ENCODE assay signal across 13 mouse cellular contexts in genomic region chr1:92129751-92130150, GRCm38 (mm10).
DNase-seq lines count a peak whose midpoint lies in the region; ATAC-seq and TF ChIP-seq lines count a peak whose summit lies in the region.
"Had no signal": no experiment of that assay in that cellular context is flagged by ENCODE, and none has a peak within 500 bp of the region (broad histone marks: within the 10 kb centered on the region; RNA-seq: fewer than 3 reads in every experiment).

No protein-coding gene starts in this region.

- no peak overlapping the region for H3K9ac ChIP-seq in heart, embryonic 15.5 days
- H3K9ac ChIP-seq in lung, embryonic 14.5 days, result no peak overlapping the region
- no peak overlapping the region for H3K9ac ChIP-seq in embryonic facial prominence, embryonic 14.5 days (ENCODE audit: low read depth, low read length)
- peak overlapping the region; percentile 31; the same call in 1 of the 2 replicates for H3K9ac ChIP-seq in liver, embryonic 14.5 days (replicated peaks)
- H3K9ac ChIP-seq in midbrain, embryonic 11.5 days (ENCODE audit: low read length), result no peak overlapping the region
- H3K9ac ChIP-seq: forebrain, embryonic 15.5 days; neural tube, embryonic 12.5 days had no signal

- peak; percentile 41; the same call in 1 of the 2 replicates for TF ChIP-seq EP300 in liver, embryonic 14.5 days (IDR thresholded peaks at IDR 0.05; ENCODE audit: low read depth)

- no peak overlapping the region for H3K4me3 ChIP-seq in heart, embryonic 15.5 days
- no peak overlapping the region for H3K4me3 ChIP-seq in heart, embryonic 10.5 days
- H3K4me3 ChIP-seq in lung, embryonic 14.5 days (ENCODE audit: low read depth, low read length), result no peak overlapping the region
- H3K4me3 ChIP-seq in lung, adult 2 months (replicated peaks; ENCODE audit: extremely low read depth, low read depth, low read length), result no peak overlapping the region
- no peak overlapping the region for H3K4me3 ChIP-seq in embryonic facial prominence, embryonic 14.5 days (ENCODE audit: low read depth, low read length)
- H3K4me3 ChIP-seq in liver, embryonic 14.5 days (ENCODE audit: insufficient read depth in 1 of 2, low read depth in 2 of 2, low read length in 2 of 2), result no peak overlapping the region
- H3K4me3 ChIP-seq in midbrain, embryonic 11.5 days (ENCODE audit: low read depth, low read length), result no peak overlapping the region
- H3K4me3 ChIP-seq: forebrain, embryonic 15.5 days; hindbrain, embryonic 10.5 days; neural tube, embryonic 12.5 days had no signal

- no peak for TF ChIP-seq POLR2A in lung, adult 2 months (IDR thresholded peaks at IDR 0.05; ENCODE audit: borderline replicate concordance, extremely low read depth, low read depth, low read length)

- peak overlapping the region; percentile 86 for H3K27ac ChIP-seq in heart, embryonic 15.5 days
- H3K27ac ChIP-seq in heart, embryonic 10.5 days, result no peak overlapping the region
- peak overlapping the region; percentile 85; the same call in 1 of the 2 replicates for H3K27ac ChIP-seq in lung, embryonic 14.5 days (ENCODE audit: low read depth)
- peak overlapping the region; percentile 83 for H3K27ac ChIP-seq in embryonic facial prominence, embryonic 14.5 days (replicated peaks; ENCODE audit: low read depth, low read length)
- H3K27ac ChIP-seq in liver, embryonic 14.5 days, result no peak overlapping the region; the same call in 1 of the 2 replicates
- H3K27ac ChIP-seq in midbrain, embryonic 11.5 days (ENCODE audit: low read depth, low read length), result no peak overlapping the region
- H3K27ac ChIP-seq: hindbrain, embryonic 10.5 days; neural tube, embryonic 12.5 days had no signal

- TF ChIP-seq CTCF in lung, embryonic 14.5 days (IDR thresholded peaks at IDR 0.05; ENCODE audit: low read depth), result no peak
- no peak for TF ChIP-seq CTCF in lung, adult 2 months (IDR thresholded peaks at IDR 0.05; ENCODE audit: insufficient read depth, low read length)
- TF ChIP-seq CTCF in liver, embryonic 14.5 days (IDR thresholded peaks at IDR 0.05; ENCODE audit: low read depth), result no peak

- no peak for DNase-seq in heart, embryonic 10.5 days (ENCODE audit: low spot score)
- no peak for DNase-seq in lung, embryonic 14.5 days
- no peak for DNase-seq in lung, adult 2 months
- no peak for DNase-seq in embryonic facial prominence, embryonic 14.5 days (ENCODE audit: low spot score)
- DNase-seq in liver, embryonic 14.5 days (ENCODE audit: low read depth in 3 of 3, low spot score in 3 of 3), result peak; percentile 1 to 20 (median 18)
- no peak for DNase-seq in midbrain, embryonic 11.5 days (ENCODE audit: low spot score, missing footprints)
- DNase-seq: cerebellum, adult 9-11 months; embryo, embryonic 11 days had no signal

- H3K36me3 ChIP-seq in heart, embryonic 15.5 days, result no peaks in the 10 kb centered on the region
- H3K36me3 ChIP-seq in heart, embryonic 10.5 days, result no peaks in the 10 kb centered on the region
- H3K36me3 ChIP-seq in lung, embryonic 14.5 days (ENCODE audit: insufficient read depth), result no peaks in the 10 kb centered on the region
- H3K36me3 ChIP-seq in embryonic facial prominence, embryonic 14.5 days (ENCODE audit: control insufficient read depth, insufficient read depth, low read length), result no peaks in the 10 kb centered on the region
- H3K36me3 ChIP-seq in liver, embryonic 14.5 days (replicated peaks; ENCODE audit: control insufficient read depth, insufficient read depth, low read depth), result no peaks in the 10 kb centered on the region
- H3K36me3 ChIP-seq in midbrain, embryonic 11.5 days (ENCODE audit: control insufficient read depth, insufficient read depth, low read length), result no peaks in the 10 kb centered on the region
- H3K36me3 ChIP-seq: forebrain, embryonic 15.5 days; neural tube, embryonic 12.5 days had no signal

- ATAC-seq in heart, embryonic 15.5 days (replicated peaks; ENCODE audit: insufficient number of reproducible peaks, insufficient read depth, low FRiP score, low read depth), result no peak
- no peak for ATAC-seq in lung, embryonic 14.5 days (ENCODE audit: insufficient read depth)
- ATAC-seq in embryonic facial prominence, embryonic 14.5 days (ENCODE audit: low read depth), result no peak
- peak; percentile 76 for ATAC-seq in liver, embryonic 14.5 days (ENCODE audit: insufficient read depth)
- no peak for ATAC-seq in midbrain, embryonic 11.5 days (ENCODE audit: low FRiP score)
- ATAC-seq in cerebellum, adult (ENCODE audit: insufficient number of reproducible peaks, low FRiP score, low TSS enrichment), result no peak

- WGBS in heart, embryonic 15.5 days, result 73% methylated on average over 3 of the region's 3 CpGs
- 76% methylated on average over 3 of the region's 3 CpGs for WGBS in heart, embryonic 10.5 days
- 75% methylated on average over 3 of the region's 3 CpGs for WGBS in lung, embryonic 14.5 days
- WGBS in lung, adult 2 months, result 77% methylated on average over 3 of the region's 3 CpGs
- 80% methylated on average over 3 of the region's 3 CpGs for WGBS in embryonic facial prominence, embryonic 14.5 days
- WGBS in liver, embryonic 14.5 days (ENCODE audit: insufficient replicate concordance), result 33% methylated on average over 3 of the region's 3 CpGs
- 92% methylated on average over 3 of the region's 3 CpGs for WGBS in midbrain, embryonic 11.5 days

- H3K9me3 ChIP-seq in heart, embryonic 15.5 days (replicated peaks), result no peaks in the 10 kb centered on the region
- no peaks in the 10 kb centered on the region for H3K9me3 ChIP-seq in heart, embryonic 10.5 days
- H3K9me3 ChIP-seq in lung, embryonic 14.5 days (ENCODE audit: low read depth, low read length), result no peaks in the 10 kb centered on the region
- H3K9me3 ChIP-seq in embryonic facial prominence, embryonic 14.5 days (ENCODE audit: control insufficient read depth, low read length), result no peaks in the 10 kb centered on the region
- H3K9me3 ChIP-seq in liver, embryonic 14.5 days (ENCODE audit: control insufficient read depth, low read length), result no peaks in the 10 kb centered on the region
- no peaks in the 10 kb centered on the region for H3K9me3 ChIP-seq in midbrain, embryonic 11.5 days (ENCODE audit: control insufficient read depth, low read length)
- H3K9me3 ChIP-seq: forebrain, embryonic 15.5 days; hindbrain, embryonic 10.5 days; neural tube, embryonic 12.5 days had no signal

- H3K4me1 ChIP-seq in heart, embryonic 15.5 days (replicated peaks), result peaks cover 32% of the 10 kb centered on the region
- H3K4me1 ChIP-seq in heart, embryonic 10.5 days, result peaks cover 24% of the 10 kb centered on the region
- H3K4me1 ChIP-seq in lung, embryonic 14.5 days (ENCODE audit: insufficient read depth), result peaks cover 6% of the 10 kb centered on the region; the same call in 1 of the 2 replicates
- peaks cover 10% of the 10 kb centered on the region for H3K4me1 ChIP-seq in lung, adult 2 months (ENCODE audit: control insufficient read depth, insufficient read depth, low read length)
- peaks cover 11% of the 10 kb centered on the region for H3K4me1 ChIP-seq in embryonic facial prominence, embryonic 14.5 days (ENCODE audit: control insufficient read depth, insufficient read depth, low read length)
- H3K4me1 ChIP-seq in liver, embryonic 14.5 days (replicated peaks; ENCODE audit: control insufficient read depth in 2 of 2, insufficient read depth in 2 of 2, low read length in 1 of 2), result peaks cover 0 to 23% of the 10 kb centered on the region in 2 experiments
- H3K4me1 ChIP-seq in midbrain, embryonic 11.5 days (ENCODE audit: control insufficient read depth, insufficient read depth, low read length), result no peaks in the 10 kb centered on the region
- H3K4me1 ChIP-seq: hindbrain, embryonic 10.5 days had no signal

- no peak overlapping the region for H3K4me2 ChIP-seq in heart, embryonic 15.5 days
- H3K4me2 ChIP-seq in lung, embryonic 14.5 days, result no peak overlapping the region
- no peak overlapping the region for H3K4me2 ChIP-seq in embryonic facial prominence, embryonic 14.5 days (ENCODE audit: low read depth, low read length)
- peak overlapping the region; percentile 13; the same call in 1 of the 2 replicates for H3K4me2 ChIP-seq in liver, embryonic 14.5 days (ENCODE audit: low read depth)
- H3K4me2 ChIP-seq in midbrain, embryonic 11.5 days, result no peak overlapping the region
- H3K4me2 ChIP-seq: forebrain, embryonic 15.5 days; neural tube, embryonic 12.5 days had no signal

- no peaks in the 10 kb centered on the region for H3K27me3 ChIP-seq in heart, embryonic 15.5 days
- H3K27me3 ChIP-seq in heart, embryonic 10.5 days (ENCODE audit: insufficient read depth, poor library complexity, severe bottlenecking), result no peaks in the 10 kb centered on the region
- H3K27me3 ChIP-seq in lung, embryonic 14.5 days (ENCODE audit: insufficient read depth, low read length), result no peaks in the 10 kb centered on the region
- H3K27me3 ChIP-seq in embryonic facial prominence, embryonic 14.5 days (replicated peaks; ENCODE audit: control insufficient read depth, insufficient read depth, low read length), result no peaks in the 10 kb centered on the region
- no peaks in the 10 kb centered on the region for H3K27me3 ChIP-seq in liver, embryonic 14.5 days (ENCODE audit: control insufficient read depth, insufficient read depth, low read length)
- H3K27me3 ChIP-seq in midbrain, embryonic 11.5 days (ENCODE audit: control insufficient read depth, insufficient read depth, low read length), result no peaks in the 10 kb centered on the region
- H3K27me3 ChIP-seq: forebrain, embryonic 15.5 days; neural tube, embryonic 12.5 days had no signal

Comparison
In these comparisons a context has a peak if more than half of its experiments do, and no peak if none do; other contexts are left out.
1. H3K27ac ChIP-seq: peak in heart, embryonic 15.5 days (single experiment), lung, embryonic 14.5 days (single experiment) and embryonic facial prominence, embryonic 14.5 days (single experiment); none in heart, embryonic 10.5 days (single experiment), liver, embryonic 14.5 days (single experiment) and midbrain, embryonic 11.5 days (single experiment).
2. DNase-seq: peak in liver, embryonic 14.5 days (3 of 3); none in heart, embryonic 10.5 days (single experiment), lung, embryonic 14.5 days (single experiment), lung, adult 2 months (single experiment), embryonic facial prominence, embryonic 14.5 days (single experiment) and midbrain, embryonic 11.5 days (single experiment).